Mouse (Mus musculus) embryonic facial prominence, embryonic 14.5 days (tissue): ENCODE data around the gene Sox8. TPM values are rescaled to one million over a fixed set of nuclear protein-coding genes. Genes with fewer than 3 reads are reported as not detected.

ENCODE experiments used
- ATAC-seq: fragments of 200-750 bp; cut with Nextera tagmentation; 2 replicates; pipeline ENCODE4 v1.8.0; 2017; ENCODE audit warnings: low read depth, moderate number of reproducible peaks, moderate TSS enrichment
- DNase-seq: peaks from one replicate; pipeline ENCODE4 v3.0.0-alpha.2; 2015; ENCODE audit warnings: low spot score
- H3K27ac ChIP-seq: fragments of 300-500 bp; sonication (generic); replicated peaks from 2 replicates; pipeline ENCODE4 v1.5.1; 2014; ENCODE audit warnings: low read depth, mild to moderate bottlenecking, low read length, moderate library complexity
- H3K27me3 ChIP-seq: fragments of 300-500 bp; sonication (generic); replicated peaks from 2 replicates; pipeline ENCODE4 v1.6.1; 2014; ENCODE audit warnings: low read length; ENCODE audit not compliant: control insufficient read depth, insufficient read depth
- H3K36me3 ChIP-seq: fragments of 300-500 bp; sonication (generic); 2 replicates; pipeline ENCODE4 v1.6.1; 2014; ENCODE audit warnings: low read length, mixed read lengths; ENCODE audit not compliant: control insufficient read depth, insufficient read depth
- H3K4me1 ChIP-seq: fragments of 300-500 bp; sonication (generic); 2 replicates; pipeline ENCODE4 v1.6.1; 2014; ENCODE audit warnings: antibody characterized with exemption, low read length; ENCODE audit not compliant: control insufficient read depth, insufficient read depth
- H3K4me2 ChIP-seq: fragments of 300-500 bp; sonication (generic); 2 replicates; pipeline ENCODE4 v1.6.1; 2014; ENCODE audit warnings: low read depth, mild to moderate bottlenecking, low read length, moderate library complexity, mixed read lengths
- H3K4me3 ChIP-seq: fragments of 300-500 bp; sonication (generic); 2 replicates; pipeline ENCODE4 v1.5.1; 2014; ENCODE audit warnings: low read depth, mild to moderate bottlenecking, low read length
- H3K9ac ChIP-seq: fragments of 300-500 bp; sonication (generic); 2 replicates; pipeline ENCODE4 v1.6.1; 2014; ENCODE audit warnings: low read depth, mild to moderate bottlenecking, low read length, moderate library complexity, mixed read lengths
- H3K9me3 ChIP-seq: fragments of 300-500 bp; sonication (generic); 2 replicates; pipeline ENCODE4 v1.6.1; 2016; ENCODE audit warnings: low read length; ENCODE audit not compliant: control insufficient read depth
- WGBS: fragments of 180-500 bp; shearing (Covaris S2); extraction: QIAGEN DNeasy Blood & Tissue Kit; methylation state at CpG from one replicate; pipeline ENCODE4 v1.1.7; 2014; 5-methylcytosine and 5-hydroxymethylcytosine counted together
- polyA plus RNA-seq: library from polyadenylated mRNA; unstranded; fragments of >200 nt; fragmentation: Nextera tagmentation; extraction: Ambion mirVana; gene quantifications from 2 replicates; pipeline ENCODE4 v1.2.1, GENCODE M21; 2014

Gene Sox8
- polyA plus RNA-seq, 1 experiment from 2014 or later, result 15.8 TPM

- 53% methylated on average over 8 of the region's 8 CpGs for WGBS
- Histone ChIP-seq H3K4me2 (no peak overlapping the region), H3K27me3 (no peaks in the 10 kb centered on the region), H3K4me1 (no peaks in the 10 kb centered on the region), H3K4me3 (no peak overlapping the region), H3K27ac (no peak overlapping the region), H3K36me3 (no peaks in the 10 kb centered on the region), H3K9ac (no peak overlapping the region), H3K9me3 (no peaks in the 10 kb centered on the region)
- DNase-seq, result no peak
- no peak for ATAC-seq
Measured at GRCm38 (mm10) chr17:25530357-25531022, 40.0 kb downstream of the Sox8 start.

- no peak overlapping the region for H3K27ac ChIP-seq
- ATAC-seq (peak; percentile 47; the same call in 1 of the 2 replicates), DNase-seq (peak; percentile 54)
- no peak overlapping the region for H3K9ac ChIP-seq
- no peaks in the 10 kb centered on the region for H3K36me3 ChIP-seq
- H3K9me3 ChIP-seq, result no peaks in the 10 kb centered on the region
- no peak overlapping the region for H3K4me2 ChIP-seq
- 41% methylated on average over 12 of the region's 12 CpGs for WGBS
- no peaks in the 10 kb centered on the region for H3K27me3 ChIP-seq
- H3K4me1 ChIP-seq, result peaks cover 16% of the 10 kb centered on the region
- H3K4me3 ChIP-seq, result no peak overlapping the region
Measured at GRCm38 (mm10) chr17:25522080-25522479, 48.4 kb downstream of the Sox8 start.

- peak; percentile 69 for DNase-seq
- 26% methylated on average over 7 of the region's 9 CpGs for WGBS
- H3K9ac ChIP-seq, result no peak overlapping the region
- no peaks in the 10 kb centered on the region for H3K27me3 ChIP-seq
- no peaks in the 10 kb centered on the region for H3K9me3 ChIP-seq
- no peak overlapping the region for H3K4me2 ChIP-seq
- H3K4me1 ChIP-seq, result peaks cover 16% of the 10 kb centered on the region
- H3K27ac ChIP-seq, result no peak overlapping the region; the same call in 1 of the 2 replicates
- no peak overlapping the region for H3K4me3 ChIP-seq
- H3K36me3 ChIP-seq, result no peaks in the 10 kb centered on the region
- ATAC-seq, result peak; percentile 60
Measured at GRCm38 (mm10) chr17:25520492-25520891, 50.0 kb downstream of the Sox8 start.

- H3K4me1 ChIP-seq, result peaks cover 16% of the 10 kb centered on the region
- no peak overlapping the region for H3K9ac ChIP-seq
Measured at GRCm38 (mm10) chr17:25519511-25519910, 51.0 kb downstream of the Sox8 start.

GRCm38 (mm10) chr17:25518144-25518543, 52.3 kb downstream of the Sox8 start:
- DNase-seq (no peak), ATAC-seq (no peak)
- Histone ChIP-seq H3K4me2 (no peak overlapping the region), H3K4me3 (no peak overlapping the region), H3K27me3 (no peaks in the 10 kb centered on the region), H3K36me3 (no peaks in the 10 kb centered on the region), H3K27ac (no peak overlapping the region), H3K9me3 (no peaks in the 10 kb centered on the region), H3K4me1 (peaks cover 16% of the 10 kb centered on the region), H3K9ac (no peak overlapping the region)
- WGBS, result 74% methylated on average over 13 of the region's 17 CpGs

More at GRCm38 (mm10) chr17:25519511-25519910, 51.0 kb downstream of the Sox8 start:
- Histone ChIP-seq H3K27me3 (no peaks in the 10 kb centered on the region), H3K36me3 (no peaks in the 10 kb centered on the region), H3K4me3 (no peak overlapping the region), H3K27ac (no peak overlapping the region; the same call in 1 of the 2 replicates), H3K4me2 (no peak overlapping the region), H3K9me3 (no peaks in the 10 kb centered on the region)
- no peak for ATAC-seq
- WGBS, result 88% methylated on average over 1 of the region's 5 CpGs
- DNase-seq, result no peak

- Histone ChIP-seq H3K27ac (no peak overlapping the region), H3K9me3 (no peaks in the 10 kb centered on the region), H3K9ac (no peak overlapping the region), H3K27me3 (no peaks in the 10 kb centered on the region), H3K4me2 (no peak overlapping the region), H3K4me1 (peaks cover 16% of the 10 kb centered on the region), H3K36me3 (no peaks in the 10 kb centered on the region), H3K4me3 (no peak overlapping the region)
- ATAC-seq (no peak), DNase-seq (peak; percentile 69)
- WGBS, result 37% methylated on average over 5 of the region's 5 CpGs
Measured at GRCm38 (mm10) chr17:25516315-25516714, 54.2 kb downstream of the Sox8 start.

Other genes with a start within 250 kb of the Sox8 start
- gene Tpsab1, start 225.1 kb downstream of the Sox8 start, polyA plus RNA-seq, result 0.94 and 1.0 TPM in 2 replicates
- gene Tpsb2, start 204.4 kb downstream of the Sox8 start, polyA plus RNA-seq, result 47.8 and 101 TPM in 2 replicates
- gene Tpsg1, start 201.4 kb downstream of the Sox8 start, polyA plus RNA-seq, result 8.0 and 9.5 TPM in 2 replicates
- gene Cacna1h, start 136.9 kb downstream of the Sox8 start, polyA plus RNA-seq, result 4.9 and 5.2 TPM in 2 replicates
- gene Tekt4, start 116.1 kb downstream of the Sox8 start, polyA plus RNA-seq, result 0.22 and 3.0 TPM in 2 replicates
- gene Sstr5, start 73.4 kb downstream of the Sox8 start, polyA plus RNA-seq, result not detected in 2 replicates
- 27.3 and 30.1 TPM in 2 replicates for gene Lmf1, start 8.4 kb upstream of the Sox8 start, polyA plus RNA-seq
- 14.6 and 28.5 TPM in 2 replicates for gene Gng13, start 146.5 kb upstream of the Sox8 start, polyA plus RNA-seq
- 12.9 and 15.7 TPM in 2 replicates for gene Chtf18, start 156.7 kb upstream of the Sox8 start, polyA plus RNA-seq
- 19.5 and 23.1 TPM in 2 replicates for gene Rpusd1, start 157.0 kb upstream of the Sox8 start, polyA plus RNA-seq
- 2.0 TPM in 2 replicates for gene Mslnl, start 165.4 kb upstream of the Sox8 start, polyA plus RNA-seq
- gene Msln, start 183.7 kb upstream of the Sox8 start, polyA plus RNA-seq, result 1.7 and 9.4 TPM in 2 replicates
- gene Narfl, start 203.1 kb upstream of the Sox8 start, polyA plus RNA-seq, result 26.9 and 27.2 TPM in 2 replicates
- 42.1 and 66.5 TPM in 2 replicates for gene Haghl, start 215.0 kb upstream of the Sox8 start, polyA plus RNA-seq
- gene Ccdc78, start 215.9 kb upstream of the Sox8 start, polyA plus RNA-seq, result 0.09 and 0.65 TPM in 2 replicates
- 66.1 and 75.2 TPM in 2 replicates for gene Fam173a, start 222.2 kb upstream of the Sox8 start, polyA plus RNA-seq
- 0.92 TPM in 1 of 2 replicates, not detected in the other for gene AC134908.4, start 225.0 kb upstream of the Sox8 start, polyA plus RNA-seq
- gene Metrn, start 226.4 kb upstream of the Sox8 start, polyA plus RNA-seq, result 10.3 and 11.1 TPM in 2 replicates
- 3.4 and 3.5 TPM in 2 replicates for gene Fbxl16, start 238.4 kb upstream of the Sox8 start, polyA plus RNA-seq